Mouse (Mus musculus) erythroblast, embryonic 14.5 days (primary cell): ENCODE results near the gene Hoxa7.

ENCODE experiments used
- GATA1 ChIP-seq: IDR thresholded peaks from 2 replicates; pipeline ENCODE4 v1.6.1; 2012; ENCODE audit warnings: low read length, inconsistent platforms, mixed read lengths
- TAL1 ChIP-seq: IDR thresholded peaks from 3 replicates; pipeline ENCODE4 v1.6.1; 2012; ENCODE audit warnings: low read length, inconsistent platforms, mixed read lengths

- TF ChIP-seq GATA1 (no peak), TAL1 (no peak)
These were observed 16.5 kb upstream of the Hoxa7 start for GRCm38 (mm10) chr6:52238155-52238545.
